Mouse (Mus musculus) liver, postnatal 0 days (tissue): ENCODE results near the gene Dll3.

Experiments used
- CTCF ChIP-seq: sonication (generic); IDR thresholded peaks from 2 replicates; pipeline ENCODE4 v1.5.1; 2016; ENCODE audit warnings: antibody characterized with exemption, low read depth
- EP300 ChIP-seq: IDR thresholded peaks from 2 replicates; pipeline ENCODE4 v1.6.1; 2016; ENCODE audit warnings: antibody characterized with exemption, low read depth, mild to moderate bottlenecking

DNA sequence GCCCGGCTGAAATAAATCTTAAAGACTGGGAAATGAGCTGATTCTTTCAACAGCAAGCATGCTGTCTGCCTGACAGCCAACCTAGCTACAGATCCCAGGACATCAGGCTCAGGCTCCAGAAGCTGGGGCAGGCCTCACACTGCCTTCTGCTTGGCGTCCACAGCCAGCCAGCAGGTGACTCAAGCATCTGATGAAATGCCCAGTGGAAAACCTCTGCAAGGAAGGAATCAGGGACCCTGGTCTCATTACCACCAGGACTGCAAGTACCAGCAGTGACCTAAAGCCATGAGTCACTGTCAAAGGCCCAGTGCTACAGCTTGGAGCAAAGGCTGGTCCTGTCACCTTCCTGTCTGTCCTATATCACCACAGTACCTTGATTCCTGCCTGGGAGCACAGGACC is 33.4 kb upstream of the Dll3 start:
- no peak for TF ChIP-seq CTCF
- no peak for TF ChIP-seq EP300
